In the genomic region with DNA sequence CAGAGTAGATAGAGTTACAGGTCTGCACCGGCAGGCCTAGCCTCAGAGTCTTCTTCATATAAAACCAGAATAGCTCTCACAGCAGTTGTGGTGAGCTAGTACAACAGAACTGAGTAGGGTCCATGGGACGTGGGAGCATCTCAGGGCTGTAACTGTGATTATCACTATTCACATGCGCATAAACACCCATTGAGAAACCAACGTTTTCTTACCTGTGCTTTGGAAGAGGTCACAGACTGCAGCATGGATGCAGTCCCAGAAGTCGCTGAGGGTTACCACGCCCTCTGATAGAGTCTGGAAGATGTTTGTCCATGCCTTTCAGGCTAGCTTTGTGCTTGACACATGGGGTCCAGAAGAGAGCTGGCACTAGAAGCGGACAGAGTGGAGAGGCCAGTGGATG, we compare ENCODE assay signal across 25 mouse cellular contexts. TPM values are rescaled to one million over a fixed set of nuclear protein-coding genes. Genes with fewer than 3 reads are reported as not detected.
"Had no signal": no experiment of that assay in that cellular context is flagged by ENCODE, and none has a peak within 500 bp of the region (broad histone marks: within the 10 kb centered on the region; RNA-seq: fewer than 3 reads in every experiment).

No protein-coding gene starts in this region.

- DNase-seq: kidney, postnatal 10 days; kidney, postnatal 36 days; layer of hippocampus, postnatal 36 days; liver, embryonic 13.5 days; lung, adult 2 months; lung, postnatal 14 days; lung, postnatal 4 days; midbrain, embryonic 14.5 days; right cerebral cortex, adult 18-20 months; right cerebral cortex, postnatal 14 days; right cerebral cortex, postnatal 4 days; thymus, adult 2 months; thymus, postnatal 14 days; thymus, postnatal 4 days had no signal

- H3K4me2 ChIP-seq: kidney, embryonic 15.5 days; liver, embryonic 13.5 days; midbrain, embryonic 11.5 days; neural tube, embryonic 12.5 days had no signal

- H3K27ac ChIP-seq: left cerebral cortex, adult 2 months; liver, embryonic 13.5 days; neural tube, embryonic 12.5 days; stomach, postnatal 0 days had no signal

- H3K27me3 ChIP-seq: kidney, embryonic 15.5 days; liver, embryonic 13.5 days; neural tube, embryonic 12.5 days had no signal

- H3K4me3 ChIP-seq: kidney, embryonic 15.5 days; left cerebral cortex, adult 2 months; liver, embryonic 13.5 days; neural tube, embryonic 12.5 days had no signal

- H3K4me1 ChIP-seq: liver, embryonic 13.5 days had no signal

- H3K9ac ChIP-seq: kidney, embryonic 15.5 days; liver, embryonic 13.5 days; neural tube, embryonic 12.5 days had no signal

- H3K9me3 ChIP-seq: kidney, embryonic 15.5 days; liver, embryonic 13.5 days; neural tube, embryonic 12.5 days had no signal

RNA-seq across cellular contexts. Expression of gene Ctf2, which starts 21.8 kb away (rescaled TPM):
- polyA plus RNA-seq: liver, adult 2 months; lung, adult 2 months; midbrain, postnatal 0 days; thymus, adult 2 months had no signal

RNA-seq across cellular contexts. Expression of gene Gm49388, which starts 31.7 kb away (rescaled TPM):
- polyA plus RNA-seq: kidney, embryonic 15.5 days; limb, embryonic 11.5 days; liver, adult 2 months; liver, embryonic 13.5 days; liver, embryonic 16.5 days; lung, adult 2 months; lung, embryonic 16.5 days; midbrain, embryonic 11.5 days; midbrain, embryonic 14.5 days; midbrain, postnatal 0 days; neural tube, embryonic 12.5 days; stomach, embryonic 14.5 days; stomach, postnatal 0 days; thymus, adult 2 months had no signal
